Mouse (Mus musculus) ES-E14 (cell line): ENCODE data around the gene Rims1. TPM values are rescaled to one million over a fixed set of nuclear protein-coding genes. Genes with fewer than 3 reads are reported as not detected.

Experiments
- DNase-seq: peaks from one replicate; pipeline ENCODE4 v3.0.0-alpha.2; 2013; ENCODE audit warnings: low read depth, low spot score
- H3K27ac ChIP-seq: 2 replicates; pipeline ENCODE4 v1.5.1; 2012; ENCODE audit warnings: low read depth, mild to moderate bottlenecking, low read length, moderate library complexity, mixed read lengths; ENCODE audit not compliant: poor library complexity, insufficient read depth, severe bottlenecking
- H3K36me3 ChIP-seq: 2 replicates; pipeline ENCODE4 v1.6.1; 2012; ENCODE audit warnings: mild to moderate bottlenecking, low read length, moderate library complexity, mixed read lengths; ENCODE audit not compliant: control insufficient read depth, poor library complexity, insufficient read depth, severe bottlenecking
- H3K4me1 ChIP-seq, 2 experiments: fragments of 150-350 bp in 1 of 2; sonication (generic) in 1 of 2; 2 replicates each; pipeline ENCODE4 v1.6.1; 2012; ENCODE audit warnings: low read length in 2 of 2, mild to moderate bottlenecking in 1 of 2, mixed read lengths in 1 of 2; ENCODE audit not compliant: control insufficient read depth in 2 of 2, insufficient read depth in 2 of 2, poor library complexity in 1 of 2
- H3K4me3 ChIP-seq, 2 experiments: fragments of 150-350 bp in 1 of 2; sonication (generic) in 1 of 2; 2 replicates each; pipeline ENCODE4 v1.5.1; 2012; ENCODE audit warnings: low read length in 2 of 2, low read depth in 1 of 2, mild to moderate bottlenecking in 1 of 2, mixed read lengths in 1 of 2; ENCODE audit not compliant: insufficient read depth in 1 of 2, poor library complexity in 1 of 2, severe bottlenecking in 1 of 2
- H3K9ac ChIP-seq: 2 replicates; pipeline ENCODE4 v1.6.1; 2012; ENCODE audit warnings: low read depth, mild to moderate bottlenecking, low read length, mixed read lengths; ENCODE audit not compliant: poor library complexity, insufficient read depth, severe bottlenecking
- H3K9me3 ChIP-seq: fragments of 150-350 bp; sonication (generic); 2 replicates; pipeline ENCODE4 v1.6.1; 2012; ENCODE audit warnings: low read depth, mild to moderate bottlenecking, low read length; ENCODE audit not compliant: control insufficient read depth, insufficient read depth
- CHD2 ChIP-seq: IDR thresholded peaks from 2 replicates; pipeline ENCODE4 v1.6.1; 2014; ENCODE audit warnings: mild to moderate bottlenecking, low read depth, low read length, inconsistent platforms
- HCFC1 ChIP-seq: IDR thresholded peaks from 2 replicates; pipeline ENCODE4 v1.6.1; 2012; ENCODE audit warnings: low read length, inconsistent platforms, borderline replicate concordance; ENCODE audit not compliant: insufficient read depth
- MAFK ChIP-seq: IDR thresholded peaks from 2 replicates; pipeline ENCODE4 v1.6.1; 2014; ENCODE audit warnings: mild to moderate bottlenecking, low read depth, low read length, inconsistent platforms; ENCODE audit not compliant: insufficient read depth
- ZC3H11A ChIP-seq: IDR thresholded peaks from 2 replicates; pipeline ENCODE4 v1.6.1; 2012; ENCODE audit warnings: low read depth, mild to moderate bottlenecking, inconsistent platforms, low read length, borderline replicate concordance
- ZNF384 ChIP-seq: IDR thresholded peaks from 2 replicates; pipeline ENCODE4 v1.6.1; 2012; ENCODE audit warnings: low read depth, low read length, inconsistent platforms
- in situ Hi-C, 2 experiments: fragments of 600-800 bp; cut with MboI; formaldehyde crosslinking; loops; one replicate each; pipeline ENCODE4 v1.15.1; 2025; ENCODE audit warnings: low sequenced_read_pairs in 2 of 2, inconsistent platforms in 1 of 2; ENCODE audit not compliant: unreplicated experiment in 2 of 2
- total RNA-seq: library from RNA; depleted of rRNA; stranded (reverse); fragments of 300-350 nt; gene quantifications from 2 replicates; pipeline ENCODE4 v1.2.3, GENCODE M21; 2012

Gene Rims1
- total RNA-seq, 1 experiment, result 1.4 TPM

GRCm38 (mm10) chr1:22737491-22737890 is 68.3 kb downstream of the Rims1 start:
- TF ChIP-seq ZC3H11A, result no peak
- no peak for TF ChIP-seq MAFK
- TF ChIP-seq ZNF384, result no peak
- TF ChIP-seq CHD2, result no peak
- TF ChIP-seq HCFC1, result no peak
- Histone ChIP-seq H3K36me3 (no peaks in the 10 kb centered on the region), H3K4me1 (no peaks in the 10 kb centered on the region), H3K9ac (no peak overlapping the region), H3K27ac (no peak overlapping the region), H3K4me3 (no peak overlapping the region), H3K9me3 (no peaks in the 10 kb centered on the region)
- in situ Hi-C loops, result no loop called here
- DNase-seq, result no peak

GRCm38 (mm10) chr1:22734429-22734828 is 71.4 kb downstream of the Rims1 start:
- H3K9ac ChIP-seq, result no peak overlapping the region

GRCm38 (mm10) chr1:22733281-22733680 is 72.5 kb downstream of the Rims1 start:
- H3K9me3 ChIP-seq, result no peaks in the 10 kb centered on the region
- in situ Hi-C loops, result no loop called here
- no peaks in the 10 kb centered on the region for H3K4me1 ChIP-seq

More at GRCm38 (mm10) chr1:22734429-22734828, 71.4 kb downstream of the Rims1 start:
- Histone ChIP-seq H3K4me3 (no peak overlapping the region), H3K27ac (no peak overlapping the region), H3K36me3 (no peaks in the 10 kb centered on the region), H3K4me1 (no peaks in the 10 kb centered on the region), H3K9me3 (no peaks in the 10 kb centered on the region)
- DNase-seq, result no peak
- TF ChIP-seq ZC3H11A (no peak), ZNF384 (no peak), CHD2 (no peak), HCFC1 (no peak), MAFK (no peak)
- in situ Hi-C loops, result no loop called here

GRCm38 (mm10) chr1:22728207-22728606 is 77.6 kb downstream of the Rims1 start:
- H3K36me3 ChIP-seq, result no peaks in the 10 kb centered on the region
- TF ChIP-seq CHD2 (no peak), ZC3H11A (no peak), ZNF384 (no peak), MAFK (no peak), HCFC1 (no peak)
- H3K9me3 ChIP-seq, result no peaks in the 10 kb centered on the region
- no peak for DNase-seq
- no peaks in the 10 kb centered on the region for H3K4me1 ChIP-seq
- H3K27ac ChIP-seq, result no peak overlapping the region
- H3K4me3 ChIP-seq, result no peak overlapping the region
- in situ Hi-C loops, result no loop called here
- no peak overlapping the region for H3K9ac ChIP-seq

More at GRCm38 (mm10) chr1:22733281-22733680, 72.5 kb downstream of the Rims1 start:
- DNase-seq, result no peak
- H3K36me3 ChIP-seq, result no peaks in the 10 kb centered on the region
- no peak overlapping the region for H3K27ac ChIP-seq
- TF ChIP-seq ZC3H11A (no peak), CHD2 (no peak), HCFC1 (no peak), MAFK (no peak), ZNF384 (no peak)
- H3K9ac ChIP-seq, result no peak overlapping the region
- H3K4me3 ChIP-seq, result no peak overlapping the region

GRCm38 (mm10) chr1:22721706-22722105 is 84.1 kb downstream of the Rims1 start:
- no peak for DNase-seq
- in situ Hi-C loops, result no loop called here
- Histone ChIP-seq H3K4me1 (no peaks in the 10 kb centered on the region), H3K36me3 (no peaks in the 10 kb centered on the region), H3K9ac (no peak overlapping the region), H3K9me3 (no peaks in the 10 kb centered on the region), H3K4me3 (no peak overlapping the region), H3K27ac (no peak overlapping the region)
- TF ChIP-seq HCFC1 (no peak), ZC3H11A (no peak), ZNF384 (no peak), CHD2 (no peak), MAFK (no peak)
